Mouse (Mus musculus): ENCODE data around the gene Pitpnm1.
"Not testable (repeated sequence)": the region's sequence is repeated elsewhere in the genome, so short reads cannot be mapped to it uniquely, and the experiment has no call there.

Pitpnm1 gene

GRCm38 (mm10) chr19:4099837-4100717, at the start of gene Pitpnm1:
TSS of gene Pitpnm1 (plus strand) at chr19:4099998.
- peak; percentile 87 for DNase-seq

GRCm38 (mm10) chr19:4051016-4051415, 48.8 kb upstream of the Pitpnm1 start:
- DNase-seq = peak; percentile 21

GRCm38 (mm10) chr19:4051741-4052515, 47.9 kb upstream of the Pitpnm1 start:
- peak; percentile 81 for DNase-seq

- DNase-seq = no peak
Observed at GRCm38 (mm10) chr19:4052516-4053030, 47.2 kb upstream of the Pitpnm1 start.

- DNase-seq = no peak
Observed at GRCm38 (mm10) chr19:4054613-4055012, 45.2 kb upstream of the Pitpnm1 start.

- no peak for DNase-seq
Observed at GRCm38 (mm10) chr19:4055216-4055946, 44.4 kb upstream of the Pitpnm1 start.

GRCm38 (mm10) chr19:4055947-4056693, 43.7 kb upstream of the Pitpnm1 start:
- DNase-seq = no peak

- no peak for DNase-seq
Observed at GRCm38 (mm10) chr19:4056727-4057126, 43.1 kb upstream of the Pitpnm1 start.

- DNase-seq = no peak
Observed at GRCm38 (mm10) chr19:4057389-4057788, 42.4 kb upstream of the Pitpnm1 start.

- no peak for DNase-seq
Observed at GRCm38 (mm10) chr19:4057962-4058361, 41.8 kb upstream of the Pitpnm1 start.

GRCm38 (mm10) chr19:4058581-4058980, 41.2 kb upstream of the Pitpnm1 start:
- no peak for DNase-seq

- DNase-seq = peak; percentile 64
Observed at GRCm38 (mm10) chr19:4059069-4059740, 40.6 kb upstream of the Pitpnm1 start, which contains the start of gene Gstp3. TSS of gene Gstp3 (minus strand) at chr19:4059569.

GRCm38 (mm10) chr19:4060044-4060898, 39.5 kb upstream of the Pitpnm1 start:
- not testable (repeated sequence) for DNase-seq

GRCm38 (mm10) chr19:4060899-4061465, 38.8 kb upstream of the Pitpnm1 start:
- no peak for DNase-seq

- not testable (repeated sequence) for DNase-seq
Observed at GRCm38 (mm10) chr19:4063357-4063756, 36.4 kb upstream of the Pitpnm1 start.

GRCm38 (mm10) chr19:4064501-4064900, 35.3 kb upstream of the Pitpnm1 start:
- DNase-seq = not testable (repeated sequence)

GRCm38 (mm10) chr19:4066280-4066679, 33.5 kb upstream of the Pitpnm1 start:
- no peak for DNase-seq

GRCm38 (mm10) chr19:4066877-4067276, 32.9 kb upstream of the Pitpnm1 start:
- no peak for DNase-seq

GRCm38 (mm10) chr19:4068242-4068641, 31.6 kb upstream of the Pitpnm1 start:
- DNase-seq = not testable (repeated sequence)
